Mouse (Mus musculus) megakaryocyte-erythroid progenitor cell, adult 5-6 weeks (primary cell): ENCODE data around the gene Filip1. TPM values are rescaled to one million over a fixed set of nuclear protein-coding genes. Genes with fewer than 3 reads are reported as not detected.
"Not testable (repeated sequence)": the region's sequence is repeated elsewhere in the genome, so short reads cannot be mapped to it uniquely, and the experiment has no call there.

Source experiments
- ATAC-seq: replicated peaks from 2 replicates; pipeline ENCODE4 v1.8.0; 2016; ENCODE audit warnings: mild to moderate bottlenecking, inconsistent platforms; ENCODE audit not compliant: severe bottlenecking, poor library complexity, low FRiP score, low TSS enrichment
- total RNA-seq, 2 experiments: library from RNA; stranded (forward) in 1 of 2; stranded (reverse) in 1 of 2; fragments of 200-1000, 215-1000 nt in 1 of 2; fragments of >200 nt in 1 of 2; fragmentation: Nextera tagmentation in 1 of 2; gene quantifications; 2 replicates each; pipeline ENCODE4 v1.2.3; 2014 to 2017

Gene Filip1
- total RNA-seq (2014; fragmentation: Nextera tagmentation): not detected in 2 replicates
- total RNA-seq (2017): not detected in 2 replicates

DNA sequence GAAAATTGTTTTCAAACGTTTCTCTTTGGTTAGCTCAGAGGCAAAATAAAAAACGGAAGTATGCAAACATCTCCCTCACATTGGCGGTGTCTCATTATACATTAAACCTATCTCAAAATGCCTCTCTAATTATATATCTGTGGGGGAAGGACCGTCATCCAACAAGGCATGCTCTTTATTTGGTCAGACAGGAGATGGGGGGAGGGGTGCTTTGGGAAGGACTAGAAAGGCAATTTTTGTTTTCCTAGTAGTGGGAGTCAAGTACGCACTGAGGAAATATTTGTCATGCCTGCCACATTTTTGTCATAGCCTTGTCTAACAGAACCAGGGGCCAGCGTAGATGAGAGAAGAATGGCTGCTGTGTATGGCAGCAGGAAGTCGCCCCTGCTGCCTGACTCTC, at the start of gene Filip1:
Gene Filip1, minus strand, starts transcription at position 101 of the 400 bp plus-strand sequence.
- no peak for ATAC-seq

DNA sequence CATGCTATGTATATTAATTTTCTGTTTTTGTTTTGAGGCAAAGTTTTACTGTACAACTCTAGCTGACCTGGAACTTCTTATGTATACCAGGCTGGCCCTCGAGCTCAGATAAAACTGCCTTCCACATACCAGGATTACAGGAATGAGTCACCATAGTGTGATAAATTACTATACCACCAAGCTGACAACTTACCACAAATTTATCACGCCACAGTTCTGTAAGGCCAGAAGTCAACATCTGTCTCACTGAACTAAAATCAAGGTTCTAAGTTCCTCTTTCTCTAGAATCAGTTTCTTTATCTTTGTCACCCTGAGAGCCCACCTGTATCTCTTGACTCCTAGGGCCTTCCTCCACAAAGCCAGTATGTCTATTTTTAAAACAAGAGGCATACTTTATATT, 45.0 kb upstream of the Filip1 start:
- peak; percentile 57 for ATAC-seq

DNA sequence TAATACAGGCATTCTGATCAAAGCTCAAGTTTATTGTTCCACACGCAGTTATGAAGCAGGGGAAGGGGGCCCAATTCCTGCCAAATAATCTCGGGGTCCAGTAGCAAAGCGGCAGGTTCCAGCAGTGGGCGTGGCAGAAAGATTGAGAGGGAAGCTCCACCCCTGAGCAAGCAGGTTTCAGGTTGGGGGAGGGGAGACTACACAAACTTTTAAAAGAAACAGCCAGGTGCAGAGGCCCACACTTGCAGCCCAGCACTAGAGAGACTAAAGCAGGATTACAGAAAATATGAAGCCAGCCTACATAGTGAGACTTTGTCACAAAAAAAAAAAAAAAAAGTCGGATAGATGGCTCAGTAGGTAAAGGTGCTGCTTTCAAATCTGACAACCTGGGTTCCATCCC, 40.3 kb upstream of the Filip1 start:
- no peak for ATAC-seq

DNA sequence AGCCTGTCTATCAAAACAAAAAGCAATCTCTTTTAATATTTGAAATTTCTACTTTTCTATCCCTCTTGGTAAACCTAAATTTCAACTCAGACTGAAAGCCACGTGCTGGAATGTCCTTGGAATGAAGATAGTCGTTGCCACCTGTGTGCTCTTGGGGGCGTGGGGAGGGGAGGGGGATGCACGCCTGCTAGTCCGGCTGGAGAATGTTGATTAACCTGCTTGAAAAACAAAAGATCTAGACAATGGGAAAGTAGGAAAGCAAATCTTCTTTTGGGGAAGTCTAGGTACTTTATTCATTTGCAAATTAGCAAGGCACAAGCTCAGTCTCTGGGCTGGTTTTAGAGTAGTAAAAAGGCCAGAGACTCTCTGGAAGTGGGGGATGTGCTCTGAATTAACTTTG, 36.6 kb upstream of the Filip1 start:
- ATAC-seq: not testable (repeated sequence)

DNA sequence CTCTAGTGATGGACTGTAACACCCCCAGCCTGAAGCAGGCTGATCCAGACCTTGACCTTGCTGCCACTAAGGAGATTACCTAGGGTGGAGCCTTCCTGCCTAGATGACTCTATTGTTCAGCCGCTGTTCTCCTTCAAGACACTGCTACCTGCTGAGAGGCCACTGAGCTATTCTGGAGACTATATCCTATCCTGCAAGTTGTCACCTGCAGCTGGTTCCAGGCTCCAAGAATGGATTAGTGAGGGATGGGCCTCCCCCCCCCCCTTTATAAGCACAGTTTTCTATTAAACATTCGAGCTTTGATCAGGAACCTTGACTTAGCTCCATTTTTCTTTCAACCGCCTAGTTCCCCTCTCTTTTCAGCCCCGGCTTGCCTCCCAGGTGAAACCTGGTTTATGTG, 31.6 kb upstream of the Filip1 start:
- not testable (repeated sequence) for ATAC-seq

DNA sequence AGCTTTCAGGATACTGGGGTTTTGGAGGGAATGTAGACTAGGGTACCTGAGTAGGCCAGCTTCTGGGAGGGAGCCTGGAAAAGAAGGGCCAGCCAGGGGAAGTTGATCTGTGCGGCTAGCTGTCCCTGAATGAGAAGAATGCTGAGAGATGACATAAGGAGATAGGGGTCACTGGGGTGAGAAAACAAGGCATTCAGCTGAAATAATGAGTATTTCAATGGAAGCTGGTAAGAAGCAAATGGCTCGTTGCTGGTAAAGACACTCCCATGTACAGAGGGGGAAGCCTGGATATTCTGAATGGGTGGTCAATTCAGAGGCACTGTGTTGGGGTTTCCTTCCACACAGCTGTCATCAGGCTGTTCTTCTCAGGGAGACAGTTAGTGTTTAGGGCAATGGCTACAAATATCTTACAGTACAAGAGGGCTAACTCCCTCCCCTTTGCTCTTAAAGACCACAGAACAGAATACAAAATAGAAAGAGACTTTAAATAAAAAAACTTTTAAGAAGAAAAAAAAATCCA, 26.7 kb upstream of the Filip1 start:
- ATAC-seq: no peak

DNA sequence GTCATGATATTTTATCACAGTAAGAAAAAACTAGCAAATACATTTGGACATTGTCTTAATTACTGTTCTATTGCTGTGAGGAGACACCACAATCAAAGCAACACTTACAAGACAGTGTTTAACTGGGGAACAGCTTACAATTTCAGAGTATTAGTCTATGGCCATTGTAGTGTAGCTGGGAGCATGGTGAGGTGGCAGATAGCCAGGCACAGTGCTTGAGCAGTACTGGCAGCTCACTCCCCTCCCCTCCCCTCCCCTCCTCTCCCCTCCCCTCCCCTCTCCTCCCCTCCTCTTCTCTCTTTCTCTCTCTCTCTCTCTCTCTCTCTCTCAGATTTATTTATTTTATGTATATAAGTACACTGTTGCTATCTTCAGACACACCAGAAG, 25.3 kb upstream of the Filip1 start:
- no peak for ATAC-seq

DNA sequence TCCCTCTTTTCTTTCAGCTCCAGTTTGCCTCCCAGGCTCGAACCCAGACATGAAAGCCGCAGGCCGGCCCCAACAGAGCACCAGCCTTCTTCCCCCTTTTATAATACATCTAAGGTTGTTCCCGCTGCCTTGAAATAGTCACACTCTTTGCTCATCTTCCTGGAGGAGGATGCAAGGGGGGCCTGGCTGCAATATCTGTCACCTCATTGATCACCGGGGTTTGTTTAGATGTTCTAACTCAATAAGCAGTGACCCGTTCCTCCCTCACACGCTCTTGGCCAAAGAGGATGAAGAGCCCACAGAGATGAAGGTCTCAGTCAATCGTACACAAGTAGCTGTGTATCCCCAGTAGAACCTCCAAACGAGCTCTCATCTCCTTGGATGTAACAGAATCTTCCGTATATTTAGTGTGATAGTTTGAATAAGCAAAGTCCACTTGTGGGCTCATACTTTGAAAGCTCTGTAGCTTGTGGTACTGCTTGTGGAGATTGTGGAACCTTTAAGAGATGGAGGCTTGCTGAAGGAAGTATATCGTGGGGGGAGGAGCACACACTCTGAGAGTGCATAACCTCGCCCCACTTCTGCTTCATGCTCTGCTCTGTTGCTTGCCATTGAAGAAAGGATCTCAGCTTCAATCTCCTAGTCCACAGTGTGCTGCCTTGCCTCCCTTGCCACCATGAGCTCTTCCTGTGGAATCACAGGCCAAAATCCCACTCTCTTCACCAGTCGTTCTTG, 24.8 kb upstream of the Filip1 start:
- no peak for ATAC-seq

DNA sequence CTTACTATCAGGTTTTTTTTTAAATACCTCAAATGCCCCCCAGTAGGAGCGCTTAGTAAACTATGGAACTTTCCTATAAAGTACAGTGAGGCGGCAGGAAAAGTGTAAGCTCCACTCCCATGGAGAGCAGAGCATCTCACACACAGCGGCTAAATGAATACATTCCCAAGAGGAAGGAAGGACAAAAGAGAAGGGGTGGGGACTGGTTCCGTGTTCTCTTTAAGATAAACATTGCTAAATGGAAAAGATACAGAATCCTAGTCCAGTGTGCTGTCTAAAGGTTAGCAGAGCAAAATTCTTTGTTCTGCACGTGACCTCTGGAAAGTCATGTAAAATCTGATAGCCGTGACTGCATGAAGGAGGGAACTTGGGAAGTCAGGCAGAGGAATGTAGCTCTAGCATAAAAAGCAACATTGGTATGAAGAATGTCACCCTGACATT, 13.9 kb upstream of the Filip1 start:
- no peak for ATAC-seq

DNA sequence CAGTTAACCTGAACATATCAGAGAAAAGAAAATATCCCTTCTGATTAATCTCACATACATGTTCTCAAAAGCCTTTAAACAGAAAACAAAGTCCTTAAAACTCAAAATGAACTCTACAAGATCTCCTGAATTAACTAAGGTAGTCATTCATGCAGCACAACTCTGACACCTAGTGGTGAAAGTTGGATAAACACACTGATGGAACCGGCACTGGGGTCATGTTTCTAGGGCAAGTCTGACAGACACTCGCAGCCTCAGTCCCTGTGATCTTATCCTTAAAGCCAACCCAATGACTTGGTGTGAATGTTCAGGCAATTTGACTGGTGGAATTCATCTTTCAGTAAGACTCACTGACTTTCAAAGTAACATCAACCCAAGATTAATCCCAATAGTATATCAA, 13.4 kb upstream of the Filip1 start:
- peak; percentile 99 for ATAC-seq

DNA sequence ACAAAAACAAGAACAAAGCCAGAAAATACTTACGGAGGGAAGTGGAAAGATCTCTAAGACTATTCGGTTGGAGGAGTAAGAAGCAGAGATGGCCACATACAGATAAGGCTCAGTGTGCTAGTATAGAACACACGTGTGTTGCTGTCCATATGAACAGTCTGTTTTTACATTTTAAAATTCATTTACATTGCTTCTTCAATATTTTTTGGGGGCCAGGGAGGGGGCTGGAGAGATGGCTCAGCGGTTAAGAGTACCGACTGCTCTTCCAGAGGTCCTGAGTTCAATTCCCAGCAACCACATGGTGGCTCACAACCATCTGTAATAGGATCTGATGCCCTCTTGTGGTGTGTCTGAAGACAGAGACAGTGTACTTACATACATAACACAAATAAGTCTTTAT, 12.7 kb upstream of the Filip1 start:
- ATAC-seq: not testable (repeated sequence)

DNA sequence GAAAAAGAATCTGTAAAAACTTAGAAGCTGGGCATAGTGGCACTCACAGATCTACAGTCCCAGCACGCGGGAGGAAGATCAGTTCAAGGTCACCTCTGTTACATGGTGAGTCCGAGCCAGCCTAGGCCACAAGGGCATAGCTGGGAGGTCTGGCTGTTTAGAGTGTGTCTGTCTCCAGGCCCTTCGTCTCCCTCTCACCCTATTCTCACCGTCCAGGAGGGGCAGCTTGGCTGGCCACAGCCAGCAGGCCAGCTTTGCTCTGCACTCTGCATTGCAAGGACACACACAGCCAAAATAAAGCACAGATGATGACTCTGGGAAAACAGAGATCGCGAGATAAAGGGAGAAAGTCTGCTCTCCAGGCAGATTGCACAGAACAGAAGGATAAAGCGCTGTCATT, 10.2 kb upstream of the Filip1 start:
- ATAC-seq: no peak

DNA sequence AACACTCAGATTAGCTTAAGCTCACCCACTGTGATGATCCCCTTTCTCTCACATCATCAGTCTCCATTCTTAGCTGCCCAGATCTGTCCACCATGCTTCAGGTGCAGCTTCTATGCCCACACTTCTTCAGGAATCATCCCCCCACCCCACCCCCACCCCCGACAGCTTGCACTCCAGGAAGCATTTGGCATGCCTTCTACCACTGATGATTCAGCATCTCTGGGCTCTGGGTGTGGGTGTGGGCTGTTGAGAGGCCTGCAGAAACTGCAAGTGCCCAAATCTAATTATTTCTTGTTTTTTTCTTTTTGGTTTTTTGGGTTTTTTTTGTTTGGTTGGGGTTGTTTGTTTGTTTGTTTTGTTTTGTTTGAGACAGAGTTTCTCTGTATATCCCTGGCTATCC, 9.0 kb upstream of the Filip1 start:
- ATAC-seq: no peak

DNA sequence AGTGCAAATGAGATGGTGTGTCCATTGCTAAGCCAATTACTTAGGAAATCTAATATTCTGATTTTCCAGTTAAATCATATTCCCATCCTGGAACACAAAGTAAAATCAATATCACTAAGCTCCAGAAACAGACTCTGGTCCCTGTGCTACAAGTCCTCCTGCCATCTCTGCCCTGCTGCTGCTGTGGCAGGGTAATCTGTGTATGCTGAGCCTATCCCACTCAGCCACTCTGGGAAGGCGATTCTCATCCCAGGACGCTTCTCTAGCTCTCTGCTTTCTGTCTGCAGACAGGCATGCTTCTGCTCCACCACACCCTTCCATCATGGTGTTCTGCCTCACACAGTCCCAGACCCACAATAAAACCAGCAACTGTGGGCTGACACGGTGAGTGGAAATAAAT, 7.8 kb upstream of the Filip1 start:
- ATAC-seq: no peak

DNA sequence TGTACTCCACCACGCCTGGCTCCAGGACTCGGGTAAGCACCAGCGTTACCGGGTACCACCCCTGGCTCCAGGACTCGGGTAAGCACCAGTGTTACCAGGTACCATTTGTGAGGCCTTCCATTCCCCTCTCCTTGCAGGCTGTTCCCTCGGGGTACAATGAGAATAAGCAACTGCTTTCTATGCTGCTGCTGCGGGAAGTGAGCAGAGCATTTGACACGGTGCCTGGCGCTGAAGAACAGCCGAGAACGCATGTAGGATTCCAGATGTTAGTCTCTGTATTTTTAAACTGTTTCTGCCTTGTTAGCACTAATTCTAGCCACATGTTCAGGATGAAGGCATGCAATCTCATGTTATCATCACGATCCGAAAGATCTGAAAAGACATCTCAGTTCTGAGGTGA, 635 bp downstream of the Filip1 start:
- no peak for ATAC-seq

DNA sequence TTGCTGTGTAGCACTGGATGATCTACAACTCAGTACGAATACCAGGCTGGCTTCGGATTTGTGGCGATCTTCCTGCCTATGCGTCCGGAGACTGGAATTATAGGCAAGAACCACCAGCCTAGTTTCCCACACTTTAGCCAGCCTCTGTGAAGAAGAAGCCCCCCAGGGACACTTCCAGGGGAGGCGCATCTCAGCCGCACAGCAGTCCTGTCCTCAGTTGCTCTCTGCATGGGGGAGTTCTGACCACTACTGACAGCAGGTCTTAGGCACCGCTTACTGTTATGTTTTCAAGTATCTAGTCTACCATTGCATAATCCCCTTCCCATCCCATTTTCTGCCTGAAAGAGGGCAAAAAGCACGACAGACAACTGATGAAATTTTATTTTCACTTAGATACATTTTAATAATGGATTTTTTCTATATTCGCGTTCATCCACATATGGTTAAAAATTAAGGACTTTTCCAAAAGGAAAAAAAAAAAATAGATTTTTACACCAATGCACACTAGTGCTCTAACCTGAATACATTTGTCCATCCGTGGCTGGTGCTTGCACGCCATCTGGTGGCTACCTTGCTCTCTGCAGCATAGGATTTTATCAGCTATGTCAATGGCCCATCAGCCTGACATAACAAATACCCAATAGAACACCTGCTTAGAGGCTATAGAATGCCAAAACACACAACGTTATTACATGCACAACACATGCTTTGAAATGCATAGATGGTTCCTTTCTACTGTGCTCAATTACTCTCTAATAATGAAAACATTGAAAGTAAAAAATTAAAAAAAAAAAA, 10.1 kb downstream of the Filip1 start:
- peak; percentile 94 for ATAC-seq

DNA sequence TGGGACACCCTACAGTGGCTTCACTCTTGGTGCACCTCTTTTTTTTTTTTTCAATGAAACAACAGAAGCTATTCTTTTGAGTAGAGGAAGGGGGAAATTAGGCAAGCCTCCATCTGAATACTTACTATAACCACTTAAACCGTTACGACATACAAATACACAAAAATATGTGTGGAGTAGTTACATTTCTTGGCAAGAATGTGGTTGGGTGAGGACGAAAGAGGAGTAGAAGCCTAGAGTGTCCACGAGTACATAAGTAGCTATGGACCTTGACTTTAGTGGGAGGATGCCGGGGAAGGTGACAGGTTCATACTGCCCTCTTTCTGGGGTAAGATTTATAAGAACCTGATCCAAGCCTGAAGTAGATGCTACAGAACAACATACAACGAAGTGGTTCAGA, 15.4 kb downstream of the Filip1 start:
- ATAC-seq: no peak

DNA sequence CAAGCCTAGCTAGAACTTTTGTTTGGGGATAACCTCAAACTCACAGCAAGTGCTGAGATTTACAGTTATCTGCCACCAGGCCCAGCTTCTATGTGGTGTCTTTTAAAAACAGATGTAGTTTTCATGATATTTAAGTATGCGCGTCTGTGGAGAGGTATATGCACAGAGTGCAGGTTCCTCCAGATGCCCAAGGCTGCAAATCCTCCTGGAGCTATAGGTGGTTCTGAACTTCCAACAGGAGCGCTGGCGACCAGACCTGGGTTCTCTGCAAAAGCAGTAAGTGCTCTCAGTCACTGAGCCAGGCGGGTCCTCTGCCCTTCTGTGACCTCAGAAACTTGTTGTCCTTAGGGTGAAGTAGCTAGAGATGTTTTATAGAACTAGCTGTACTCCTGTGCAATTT, 18.4 kb downstream of the Filip1 start:
- ATAC-seq: no peak

DNA sequence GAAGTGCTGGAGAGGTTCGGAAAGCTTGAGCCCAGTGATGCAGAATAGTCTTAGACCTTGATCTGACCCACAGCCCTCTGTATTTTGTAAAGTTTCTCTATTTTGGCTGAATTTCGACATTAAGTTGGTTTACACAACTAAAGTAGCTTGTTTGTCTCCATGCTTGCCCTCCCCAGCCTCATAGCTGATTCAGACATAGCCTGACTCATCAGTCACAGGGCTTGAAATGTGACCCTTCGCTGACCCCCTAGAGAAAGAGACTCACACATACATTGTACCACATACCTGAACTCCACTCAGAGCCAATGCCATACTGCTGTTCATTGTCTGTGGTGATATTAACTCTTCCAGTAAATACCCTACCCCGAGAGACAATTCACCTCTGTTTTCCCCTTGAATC, 19.6 kb downstream of the Filip1 start:
- no peak for ATAC-seq

DNA sequence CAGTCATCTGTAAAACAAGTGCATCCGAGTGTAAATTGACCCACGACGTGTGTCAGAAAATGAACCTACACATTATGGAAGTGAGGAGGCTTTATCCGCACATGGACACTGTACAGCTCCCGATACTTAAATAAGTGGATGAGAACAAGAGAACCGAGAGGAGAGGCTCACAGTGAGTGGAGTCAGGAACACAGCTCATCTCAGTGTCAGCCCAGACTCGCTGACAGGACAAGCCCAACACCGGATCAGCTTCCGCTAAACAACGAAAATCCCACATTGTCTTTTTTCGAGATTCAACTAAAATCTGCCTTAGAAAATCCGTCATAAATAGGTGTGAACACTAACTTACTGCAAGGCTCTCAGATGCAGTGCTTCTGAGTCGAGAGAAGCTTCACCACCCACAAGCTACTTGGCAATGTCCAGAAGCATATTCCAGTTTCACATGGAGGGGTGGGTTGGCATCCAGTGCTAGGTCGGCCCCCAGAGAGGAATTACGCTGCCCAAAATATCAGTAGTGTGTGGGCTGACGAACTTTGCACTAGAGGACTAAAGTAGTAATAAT, 22.1 kb downstream of the Filip1 start:
- no peak for ATAC-seq
